12 mouse cellular contexts compared by ENCODE assay signal in genomic region chr12:70247683-70248474, GRCm38 (mm10). TPM values are rescaled to one million over a fixed set of nuclear protein-coding genes. Genes with fewer than 3 reads are reported as not detected.
A peak's percentile ranks its signal among the peaks of the same experiment; 100 is the strongest.
DNase-seq lines count a peak whose midpoint lies in the region; ATAC-seq and TF ChIP-seq lines count a peak whose summit lies in the region.
"Had no signal": no experiment of that assay in that cellular context is flagged by ENCODE, and none has a peak within 500 bp of the region (broad histone marks: within the 10 kb centered on the region; RNA-seq: fewer than 3 reads in every experiment).

No protein-coding gene starts in this region.

- H3K9me3 ChIP-seq in heart, embryonic 14.5 days (ENCODE audit: control insufficient read depth, low read length), result no peaks in the 10 kb centered on the region
- no peaks in the 10 kb centered on the region for H3K9me3 ChIP-seq in forebrain, embryonic 14.5 days (replicated peaks; ENCODE audit: control insufficient read depth, low read length)
- no peaks in the 10 kb centered on the region for H3K9me3 ChIP-seq in midbrain, embryonic 11.5 days (ENCODE audit: control insufficient read depth, low read length)
- H3K9me3 ChIP-seq: embryonic facial prominence, embryonic 13.5 days; liver, embryonic 13.5 days had no signal

- H3K4me1 ChIP-seq in heart, embryonic 14.5 days (ENCODE audit: control insufficient read depth in 2 of 2, insufficient read depth in 2 of 2, low read length in 2 of 2), result peaks cover 18 to 22% of the 10 kb centered on the region in 2 experiments
- H3K4me1 ChIP-seq in forebrain, embryonic 14.5 days (ENCODE audit: control insufficient read depth, insufficient read depth, low read length), result peaks cover 12% of the 10 kb centered on the region; the same call in 1 of the 2 replicates
- H3K4me1 ChIP-seq in midbrain, embryonic 11.5 days (ENCODE audit: control insufficient read depth, insufficient read depth, low read length), result peaks cover 19% of the 10 kb centered on the region
- H3K4me1 ChIP-seq: liver, embryonic 13.5 days had no signal

- H3K27me3 ChIP-seq in heart, embryonic 14.5 days (ENCODE audit: control insufficient read depth, insufficient read depth, low read length), result no peaks in the 10 kb centered on the region
- no peaks in the 10 kb centered on the region for H3K27me3 ChIP-seq in forebrain, embryonic 14.5 days (replicated peaks; ENCODE audit: control insufficient read depth, insufficient read depth, low read length)
- H3K27me3 ChIP-seq in midbrain, embryonic 11.5 days (ENCODE audit: control insufficient read depth, insufficient read depth, low read length), result no peaks in the 10 kb centered on the region
- H3K27me3 ChIP-seq: embryonic facial prominence, embryonic 13.5 days; liver, embryonic 13.5 days had no signal

- no peaks in the 10 kb centered on the region for H3K36me3 ChIP-seq in heart, embryonic 14.5 days (ENCODE audit: control insufficient read depth, insufficient read depth, low read length)
- 0 out of 2 replicates have a peak, but pooled peaks cover 4% of the 10 kb centered on the region for H3K36me3 ChIP-seq in forebrain, embryonic 14.5 days (ENCODE audit: control insufficient read depth, insufficient read depth, low read length)
- no peaks in the 10 kb centered on the region for H3K36me3 ChIP-seq in midbrain, embryonic 11.5 days (ENCODE audit: control insufficient read depth, insufficient read depth, low read length)
- H3K36me3 ChIP-seq: embryonic facial prominence, embryonic 13.5 days; liver, embryonic 13.5 days had no signal

- 47% methylated on average over 15 of the region's 15 CpGs for WGBS in heart, embryonic 14.5 days
- WGBS in forebrain, embryonic 14.5 days, result 26% methylated on average over 15 of the region's 15 CpGs
- 41% methylated on average over 15 of the region's 15 CpGs for WGBS in midbrain, embryonic 11.5 days

- no peak overlapping the region for H3K9ac ChIP-seq in heart, embryonic 14.5 days (ENCODE audit: low read length)
- 0 out of 2 replicates have a peak overlapping the region, but pooled peaks have one; percentile 8 for H3K9ac ChIP-seq in forebrain, embryonic 14.5 days (ENCODE audit: low read length)
- peak overlapping the region; percentile 28 for H3K9ac ChIP-seq in midbrain, embryonic 11.5 days (ENCODE audit: low read length)
- H3K9ac ChIP-seq: embryonic facial prominence, embryonic 13.5 days; liver, embryonic 13.5 days had no signal

- no peak for TF ChIP-seq POLR2A in brain, embryonic 14.5 days (IDR thresholded peaks at IDR 0.05; ENCODE audit: borderline replicate concordance, extremely low read depth, insufficient read depth, insufficient read length, poor library complexity, severe bottlenecking)

- no peak for DNase-seq in heart, adult 8-10 months (ENCODE audit: low spot score)
- peak; percentile 82 for DNase-seq in brain, embryonic 14.5 days (ENCODE audit: low read depth)
- peak; percentile 56 for DNase-seq in forebrain, embryonic 14.5 days (ENCODE audit: low spot score)
- DNase-seq in midbrain, embryonic 11.5 days (ENCODE audit: low spot score, missing footprints), result no peak
- DNase-seq in cerebellum, postnatal 10 days, result no peak
- DNase-seq in urinary bladder, postnatal 36 days (ENCODE audit: low spot score in 2 of 2), result no peak
- DNase-seq: adrenal gland, adult 8-10 months; kidney, postnatal 14 days; liver, embryonic 13.5 days had no signal

- 0 out of 2 replicates have a peak, but pooled peaks have one; percentile 23 for ATAC-seq in heart, embryonic 14.5 days (ENCODE audit: insufficient number of reproducible peaks, insufficient read depth, low FRiP score, low read depth)
- peak; percentile 72 for ATAC-seq in forebrain, embryonic 14.5 days
- ATAC-seq in midbrain, embryonic 11.5 days (ENCODE audit: low FRiP score), result peak; percentile 82
- ATAC-seq: CD4-positive, CD25-positive, alpha-beta regulatory T cell, adult 4 months had no signal

- no peak overlapping the region for H3K4me3 ChIP-seq in heart, embryonic 14.5 days (ENCODE audit: control insufficient read depth in 1 of 2, insufficient read depth in 1 of 2, low read depth in 1 of 2, low read length in 2 of 2)
- no peak overlapping the region for H3K4me3 ChIP-seq in forebrain, embryonic 14.5 days (ENCODE audit: low read depth, low read length)
- H3K4me3 ChIP-seq in midbrain, embryonic 11.5 days (ENCODE audit: low read depth, low read length), result no peak overlapping the region
- H3K4me3 ChIP-seq: embryonic facial prominence, embryonic 13.5 days; liver, embryonic 13.5 days had no signal

- no peak overlapping the region for H3K27ac ChIP-seq in heart, embryonic 14.5 days (replicated peaks in 1 of 2; ENCODE audit: control insufficient read depth in 1 of 2, insufficient read depth in 1 of 2, low read depth in 2 of 2, low read length in 2 of 2)
- peak overlapping the region; percentile 23 for H3K27ac ChIP-seq in forebrain, embryonic 14.5 days (ENCODE audit: low read depth, low read length)
- H3K27ac ChIP-seq in midbrain, embryonic 11.5 days (ENCODE audit: low read depth, low read length), result peak overlapping the region; percentile 74
- H3K27ac ChIP-seq: embryonic facial prominence, embryonic 13.5 days; liver, embryonic 13.5 days had no signal

- no peak overlapping the region for H3K4me2 ChIP-seq in heart, embryonic 14.5 days (ENCODE audit: low read length)
- no peak overlapping the region for H3K4me2 ChIP-seq in forebrain, embryonic 14.5 days (ENCODE audit: low read length)
- H3K4me2 ChIP-seq in midbrain, embryonic 11.5 days, result no peak overlapping the region
- H3K4me2 ChIP-seq: embryonic facial prominence, embryonic 13.5 days; liver, embryonic 13.5 days had no signal

- no peak for TF ChIP-seq CTCF in brain, embryonic 14.5 days (IDR thresholded peaks at IDR 0.05; ENCODE audit: borderline replicate concordance, extremely low read depth, insufficient read depth, insufficient read length)

RNA-seq across cellular contexts. Expression of gene Pygl, which starts 16.6 kb away (rescaled TPM):
- 37.4 and 41.4 TPM in 2 replicates for polyA plus RNA-seq in heart, embryonic 14.5 days (2014; fragmentation: Nextera tagmentation; extraction: Ambion mirVana)
- total RNA-seq in heart, adult 8-10 months (2022), result 10 to 100 TPM in 1 of 4 experiments, 1 to 10 TPM in 3; 2.4 to 13.7 (median 2.9) TPM
- polyA plus RNA-seq in brain, embryonic 14.5 days (2012; rRNA removed), result 5.0 and 6.6 TPM in 2 replicates
- 4.9 and 6.1 TPM in 2 replicates for polyA plus RNA-seq in forebrain, embryonic 14.5 days (2014; fragmentation: Nextera tagmentation; extraction: Ambion mirVana)
- polyA plus RNA-seq in midbrain, embryonic 11.5 days (2014; fragmentation: Nextera tagmentation; extraction: Ambion mirVana), result 7.6 and 8.0 TPM in 2 replicates

Comparison
In these comparisons a context has a peak if more than half of its experiments do, and no peak if none do; other contexts are left out.
1. ATAC-seq: peak in every context shown above with its lines; median percentile 82 in midbrain, embryonic 11.5 days; 72 in forebrain, embryonic 14.5 days; 23 in heart, embryonic 14.5 days.
2. H3K27ac ChIP-seq: peak in forebrain, embryonic 14.5 days (single experiment) and midbrain, embryonic 11.5 days (single experiment); none in heart, embryonic 14.5 days (0 of 2).
3. DNase-seq: peak in brain, embryonic 14.5 days (single experiment) and forebrain, embryonic 14.5 days (single experiment); none in heart, adult 8-10 months (single experiment), midbrain, embryonic 11.5 days (single experiment), cerebellum, postnatal 10 days (0 of 2) and urinary bladder, postnatal 36 days (0 of 2).